Mouse (Mus musculus): ENCODE results near the gene Fam180a. TPM values are rescaled to one million over a fixed set of nuclear protein-coding genes. Genes with fewer than 3 reads are reported as not detected.
"Not testable (repeated sequence)": the region's sequence is repeated elsewhere in the genome, so short reads cannot be mapped to it uniquely, and the experiment has no call there.

The Fam180a gene
- total and polyA plus RNA-seq, 3 experiments, result not detected

DNA sequence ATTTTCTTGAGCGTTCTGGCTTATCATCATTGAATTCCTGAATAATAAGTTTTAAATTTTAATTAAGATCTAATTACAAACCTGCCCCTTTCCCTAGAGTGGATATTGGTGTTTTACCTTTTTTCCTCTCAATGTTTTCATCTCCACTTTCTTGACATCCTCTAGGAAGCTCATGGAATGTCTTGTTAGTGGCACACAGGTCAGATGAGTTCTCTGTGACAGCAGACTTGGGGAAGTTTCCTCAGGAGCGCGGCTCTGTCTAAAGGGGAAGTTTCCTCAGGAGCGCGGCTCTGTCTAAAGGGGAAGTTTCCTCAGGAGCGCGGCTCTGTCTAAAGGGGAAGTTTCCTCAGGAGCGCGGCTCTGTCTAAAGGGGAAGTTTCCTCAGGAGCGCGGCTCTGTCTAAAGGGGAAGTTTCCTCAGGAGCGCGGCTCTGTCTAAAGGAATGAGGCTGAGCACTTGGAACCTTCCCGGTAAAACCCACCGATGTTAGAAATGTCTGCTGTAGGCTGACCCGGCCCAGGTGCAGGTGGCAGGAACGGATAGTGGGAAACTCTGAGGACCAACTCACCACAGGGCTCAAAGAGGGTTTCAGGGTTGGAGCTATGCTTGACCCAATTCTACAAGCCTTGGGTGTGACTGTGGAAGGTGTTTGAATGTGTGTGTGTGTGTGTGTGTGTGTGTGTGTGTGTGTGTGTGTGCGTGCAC is 43.8 kb upstream of the Fam180a start:
- H3K4me2 ChIP-seq (ENCODE audit: insufficient read depth, low read depth, poor library complexity, severe bottlenecking); H3K9me3 ChIP-seq (replicated peaks; ENCODE audit: low read length); H3K4me3 ChIP-seq (replicated peaks in 1 of 3; ENCODE audit: low read depth in 2 of 3, low read length in 2 of 3, poor library complexity in 1 of 3); H3K36me3 ChIP-seq (replicated peaks in 1 of 2; ENCODE audit: control insufficient read depth in 1 of 2, insufficient read depth in 1 of 2, low read length in 1 of 2); H3K79me2 ChIP-seq (replicated peaks; ENCODE audit: control insufficient read depth, extremely low read depth, insufficient read depth, poor library complexity, severe bottlenecking); H3K27ac ChIP-seq (ENCODE audit: insufficient read depth, low read depth); H3K9ac ChIP-seq (ENCODE audit: insufficient read depth, low read depth); H3K27me3 ChIP-seq (replicated peaks); H3K4me1 ChIP-seq (ENCODE audit: control insufficient read depth in 1 of 2, insufficient read depth in 2 of 2); dilution Hi-C loops (cut with MboI; ENCODE audit: extremely low pct_ligation_motif_present, extremely low pct_unique_long_range_greater_than_20kb, low sequenced_read_pairs); in situ Hi-C loops (cut with MboI; ENCODE audit: low pct_ligation_motif_present, low pct_unique_long_range_greater_than_20kb, low sequenced_read_pairs); DNase-seq (ENCODE audit: extremely low read depth): not testable (repeated sequence)

DNA sequence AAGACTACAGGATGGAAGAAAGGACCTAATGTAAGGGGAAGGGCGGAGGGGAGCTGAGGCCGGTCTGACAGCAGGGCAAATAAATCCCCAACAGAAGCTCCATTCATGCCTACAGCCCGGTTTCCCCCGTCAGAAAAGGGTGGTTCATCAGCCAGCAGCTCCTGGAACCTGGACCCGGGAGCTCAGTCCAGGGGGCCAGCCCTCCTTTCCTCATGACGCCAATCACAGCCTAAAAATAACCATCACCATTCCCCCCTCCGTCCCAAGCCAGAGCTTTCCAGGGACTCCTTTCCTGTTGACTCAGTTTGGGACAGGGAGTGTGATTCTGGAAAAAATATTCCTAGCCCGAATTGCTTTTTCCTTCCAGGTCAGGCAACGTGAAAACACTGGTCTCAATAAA is 36.7 kb upstream of the Fam180a start:
- Histone ChIP-seq H3K4me2 (ENCODE audit: insufficient read depth, low read depth, poor library complexity, severe bottlenecking) (no peak overlapping the region), H3K27ac (ENCODE audit: insufficient read depth, low read depth) (no peak overlapping the region), H3K4me3 (replicated peaks in 1 of 3; ENCODE audit: low read depth in 2 of 3, low read length in 2 of 3, poor library complexity in 1 of 3) (no peak overlapping the region), H3K4me1 (ENCODE audit: control insufficient read depth in 1 of 2, insufficient read depth in 2 of 2) (no peaks in the 10 kb centered on the region), H3K27me3 (replicated peaks) (no peaks in the 10 kb centered on the region), H3K9me3 (replicated peaks; ENCODE audit: low read length) (peaks cover 3% of the 10 kb centered on the region), H3K36me3 (replicated peaks in 1 of 2; ENCODE audit: control insufficient read depth in 1 of 2, insufficient read depth in 1 of 2, low read length in 1 of 2) (no peaks in the 10 kb centered on the region), H3K9ac (ENCODE audit: insufficient read depth, low read depth) (no peak overlapping the region), H3K79me2 (replicated peaks; ENCODE audit: control insufficient read depth, extremely low read depth, insufficient read depth, poor library complexity, severe bottlenecking) (no peaks in the 10 kb centered on the region)
- in situ Hi-C loops (cut with MboI; ENCODE audit: low pct_ligation_motif_present, low pct_unique_long_range_greater_than_20kb, low sequenced_read_pairs) (no loop called here), dilution Hi-C loops (cut with MboI; ENCODE audit: extremely low pct_ligation_motif_present, extremely low pct_unique_long_range_greater_than_20kb, low sequenced_read_pairs) (no loop called here)
- TF ChIP-seq GABPA (IDR thresholded peaks at IDR 0.05; ENCODE audit: insufficient replicate concordance, low read depth, low read length) (no peak), SMC3 (IDR thresholded peaks at IDR 0.05; ENCODE audit: low read depth, low read length) (no peak), UBTF (IDR thresholded peaks at IDR 0.05; ENCODE audit: low read depth, low read length) (no peak), USF1 (IDR thresholded peaks at IDR 0.05; ENCODE audit: low read depth, low read length) (no peak), MEF2A (IDR thresholded peaks at IDR 0.05; ENCODE audit: borderline replicate concordance, low read depth, low read length) (no peak), NRF1 (IDR thresholded peaks at IDR 0.05; ENCODE audit: low read depth, low read length) (no peak), ELF1 (IDR thresholded peaks at IDR 0.05; ENCODE audit: low read depth, low read length) (no peak), JUN (IDR thresholded peaks at IDR 0.05; ENCODE audit: insufficient read depth, low read depth, low read length) (no peak), ZC3H11A (IDR thresholded peaks at IDR 0.05; ENCODE audit: low read depth, low read length) (no peak), TCF12 (IDR thresholded peaks at IDR 0.05; ENCODE audit: low read depth, low read length) (no peak), CTCF (conservative IDR thresholded peaks at IDR 0.05 in 1 of 2, IDR thresholded peaks at IDR 0.05 in 1 of 2; ENCODE audit: low read depth in 2 of 2, low read length in 2 of 2) (no peak), NELFE (IDR thresholded peaks at IDR 0.05; ENCODE audit: low read depth, low read length) (no peak), MAZ (IDR thresholded peaks at IDR 0.05; ENCODE audit: low read depth, low read length) (no peak), POLR2AphosphoS2 (IDR thresholded peaks at IDR 0.05; ENCODE audit: low read depth, low read length) (no peak), EP300 (IDR thresholded peaks at IDR 0.05; ENCODE audit: low read length) (no peak), SIN3A (IDR thresholded peaks at IDR 0.05; ENCODE audit: low read length) (no peak), CHD1 (IDR thresholded peaks at IDR 0.05; ENCODE audit: low read depth, low read length) (no peak), MAFK (IDR thresholded peaks at IDR 0.05; ENCODE audit: insufficient replicate concordance, low read length) (no peak)
- DNase-seq (ENCODE audit: extremely low read depth), result no peak
